Mouse (Mus musculus) layer of hippocampus, adult 18-20 months (tissue): ENCODE measurements at regions not wholly inside any gene's neighbourhood (a gene's known extent, or its start where the extent isn't known, plus 50 kb on each side); places are given as distances from the start of the nearest gene placed in this dataset.

ENCODE experiments used
- DNase-seq, 2 experiments: peaks; one replicate each; pipeline ENCODE4 v3.0.0; 2022; ENCODE audit warnings: low spot score in 2 of 2

- no peak for DNase-seq
Measured at GRCm38 (mm10) chr5:132828993-132829392, 285.8 kb upstream of the Auts2 start.

- DNase-seq = peak in 1 of 2 experiments; percentile 8
Measured at GRCm38 (mm10) chr5:132827555-132828333, 284.6 kb upstream of the Auts2 start.

- DNase-seq = no peak
Measured at GRCm38 (mm10) chr5:132826009-132826408, 282.9 kb upstream of the Auts2 start.

GRCm38 (mm10) chr5:132817665-132818064 lies 274.5 kb upstream of the Auts2 start:
- DNase-seq = no peak

GRCm38 (mm10) chr5:132809181-132809580 lies 266.0 kb upstream of the Auts2 start:
- no peak for DNase-seq

- DNase-seq = no peak
Measured at GRCm38 (mm10) chr5:132796061-132796460, 252.9 kb upstream of the Auts2 start.

GRCm38 (mm10) chr5:132792484-132792883 lies 249.3 kb upstream of the Auts2 start:
- DNase-seq = no peak

- no peak for DNase-seq
Measured at GRCm38 (mm10) chr5:132785291-132785690, 242.1 kb upstream of the Auts2 start.

GRCm38 (mm10) chr5:132784791-132785190 lies 241.6 kb upstream of the Auts2 start:
- DNase-seq = no peak

GRCm38 (mm10) chr5:132774141-132774680 lies 231.1 kb upstream of the Auts2 start:
- no peak for DNase-seq

GRCm38 (mm10) chr5:132760396-132760795 lies 217.3 kb upstream of the Auts2 start:
- DNase-seq = no peak

- no peak for DNase-seq
Measured at GRCm38 (mm10) chr5:132759751-132760150, 216.6 kb upstream of the Auts2 start.

- peak in 1 of 2 experiments; percentile 3 for DNase-seq
Measured at GRCm38 (mm10) chr5:132758941-132759340, 215.8 kb upstream of the Auts2 start.

GRCm38 (mm10) chr5:132737966-132738365 lies 194.8 kb upstream of the Auts2 start:
- no peak for DNase-seq

- DNase-seq = no peak
Measured at GRCm38 (mm10) chr5:132728689-132729189, 185.6 kb upstream of the Auts2 start.

- DNase-seq = peak; percentile 5 to 60
Measured at GRCm38 (mm10) chr5:132724467-132724866, 181.3 kb upstream of the Auts2 start.

GRCm38 (mm10) chr5:132710301-132710700 lies 167.2 kb upstream of the Auts2 start:
- DNase-seq = no peak

- DNase-seq = no peak
Measured at GRCm38 (mm10) chr5:132707531-132707930, 164.4 kb upstream of the Auts2 start.

- DNase-seq = no peak
Measured at GRCm38 (mm10) chr5:132703455-132704100, 160.4 kb upstream of the Auts2 start.

GRCm38 (mm10) chr5:132702573-132702972 lies 159.4 kb upstream of the Auts2 start:
- no peak for DNase-seq

- no peak for DNase-seq
Measured at GRCm38 (mm10) chr5:132690784-132691183, 147.6 kb upstream of the Auts2 start.

GRCm38 (mm10) chr5:132675261-132675660 lies 132.1 kb upstream of the Auts2 start:
- no peak for DNase-seq
